Mouse (Mus musculus): Measurements from ENCODE around the gene Abcb1b. TPM values are rescaled to one million over a fixed set of nuclear protein-coding genes. Genes with fewer than 3 reads are reported as not detected.

Abcb1b gene
- total RNA-seq, 2 experiments from 2014 or later = 7.0 to 7.2 TPM

DNA sequence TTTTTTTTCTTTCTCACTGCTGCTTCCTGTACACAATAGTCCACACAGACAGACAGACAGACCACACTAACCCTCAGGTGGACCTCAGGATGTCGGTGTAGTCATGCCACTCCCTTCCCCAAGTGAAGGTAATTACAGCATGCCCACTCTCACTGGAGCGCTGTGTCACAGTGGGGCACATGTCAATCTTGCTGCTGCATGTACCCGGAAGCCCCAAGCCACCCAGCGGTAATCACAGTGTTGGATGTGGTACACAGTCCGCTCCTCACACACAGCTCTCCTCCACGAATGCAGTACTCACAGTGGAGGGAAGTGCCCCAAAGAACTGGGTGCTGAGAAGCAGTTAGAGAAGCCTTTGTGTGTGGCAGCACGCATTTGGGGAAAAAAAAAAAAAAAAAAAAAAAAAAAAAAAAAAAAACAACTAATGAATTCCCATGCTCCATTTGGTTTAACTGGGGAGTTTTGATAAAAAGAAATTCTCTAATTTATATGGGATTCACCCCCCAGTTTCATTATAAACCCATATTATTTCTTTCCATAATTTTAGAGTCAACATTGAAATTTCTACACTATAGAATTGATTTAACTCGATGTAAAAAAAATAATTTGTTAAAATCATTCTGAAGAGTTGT lies 113.7 kb downstream of the Abcb1b start:
- intact Hi-C loops (cut with DNase I) = no loop called here
- DNase-seq = no peak
- Histone ChIP-seq H3K4me3 (no peak overlapping the region), H3K27ac (no peak overlapping the region)
- TF ChIP-seq CTCF (IDR thresholded peaks at IDR 0.05) = no peak

Other genes starting within 250 kb of the Abcb1b start
- under 1 TPM; 0.05 to 0.17 TPM for gene Rundc3b, start 175.2 kb upstream of the Abcb1b start, total RNA-seq (2021)
- gene Abcb1a, start 138.1 kb upstream of the Abcb1b start, total RNA-seq (2021) = 1 to 10 TPM; 3.9 to 4.4 TPM
- gene Abcb4, start 95.6 kb downstream of the Abcb1b start, total RNA-seq (2021) = 10 to 100 TPM; 93.8 to 94.7 TPM
- gene Crot, start 199.2 kb downstream of the Abcb1b start, total RNA-seq (2021) = 10 to 100 TPM; 17.1 to 36.0 TPM